Mouse (Mus musculus): ENCODE results near the gene Ppp4r3a. TPM values are rescaled to one million over a fixed set of nuclear protein-coding genes. Genes with fewer than 3 reads are reported as not detected.

Gene Ppp4r3a
- polyA plus RNA-seq, 1 experiment from 2014 or later, result 45.2 TPM

DNA sequence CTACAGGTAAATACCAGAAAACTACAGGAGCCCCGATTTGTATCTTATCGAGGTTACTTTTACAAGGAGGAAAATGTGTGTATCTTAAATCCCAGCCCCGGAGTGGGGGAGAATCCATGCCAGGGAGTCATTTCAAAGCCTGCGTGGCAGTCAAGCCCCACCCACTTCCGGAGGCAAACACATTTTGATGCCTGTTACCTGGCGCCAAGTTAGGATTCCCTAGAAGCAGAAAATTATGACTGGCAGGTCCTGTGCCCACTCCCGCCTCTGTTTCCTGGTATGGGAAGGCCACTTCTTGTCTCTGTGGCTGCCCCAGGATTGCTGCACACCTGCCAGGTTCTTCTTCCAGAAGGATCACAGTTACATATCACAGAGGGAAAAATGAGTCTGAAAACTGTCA lies 57.0 kb downstream of the Ppp4r3a start:
- Histone ChIP-seq H3K27ac (ENCODE audit: low read length) (no peak overlapping the region), H3K27me3 (ENCODE audit: control insufficient read depth, insufficient read depth, low read length) (no peaks in the 10 kb centered on the region), H3K4me2 (replicated peaks; ENCODE audit: low read depth, low read length) (peak overlapping the region; percentile 94), H3K4me1 (ENCODE audit: control insufficient read depth, insufficient read depth, low read length) (peaks cover 10% of the 10 kb centered on the region), H3K36me3 (ENCODE audit: control insufficient read depth, insufficient read depth, low read length) (no peaks in the 10 kb centered on the region; the same call in 1 of the 2 replicates), H3K9ac (replicated peaks; ENCODE audit: low read depth, low read length) (no peak overlapping the region), H3K9me3 (ENCODE audit: control insufficient read depth, low read depth, low read length) (no peaks in the 10 kb centered on the region), H3K4me3 (ENCODE audit: low read depth, low read length) (peak overlapping the region; percentile 64; the same call in 1 of the 2 replicates)
- 49% methylated on average over 7 of the region's 7 CpGs for WGBS
- no peak for ATAC-seq (ENCODE audit: insufficient number of reproducible peaks, insufficient read depth, low FRiP score, low read depth)

DNA sequence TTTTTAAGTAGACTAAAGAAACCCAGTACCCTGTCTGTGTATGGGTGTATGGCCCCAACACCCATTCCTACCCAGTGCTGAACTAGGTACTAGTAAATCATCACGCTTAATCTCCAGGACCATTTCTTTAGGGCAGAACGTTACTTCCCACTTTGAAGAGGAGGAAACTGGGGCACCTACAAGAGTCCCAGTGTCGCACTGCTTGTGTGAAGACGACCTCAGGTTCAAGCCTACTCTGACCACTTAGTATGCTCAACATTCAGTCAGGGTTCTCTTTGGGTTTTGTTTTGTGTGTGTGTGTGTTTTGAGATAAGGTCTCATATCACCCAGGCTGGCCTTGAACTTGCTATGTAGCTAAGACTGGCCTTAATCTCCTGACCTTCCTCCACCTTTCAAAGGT lies 57.5 kb downstream of the Ppp4r3a start:
- H3K27me3 ChIP-seq (ENCODE audit: control insufficient read depth, insufficient read depth, low read length), result no peaks in the 10 kb centered on the region
- peaks cover 10% of the 10 kb centered on the region for H3K4me1 ChIP-seq (ENCODE audit: control insufficient read depth, insufficient read depth, low read length)
- no peak for ATAC-seq (ENCODE audit: insufficient number of reproducible peaks, insufficient read depth, low FRiP score, low read depth)
- H3K9me3 ChIP-seq (ENCODE audit: control insufficient read depth, low read depth, low read length), result no peaks in the 10 kb centered on the region
- WGBS, result 72% methylated on average over 4 of the region's 4 CpGs
- no peaks in the 10 kb centered on the region; the same call in 1 of the 2 replicates for H3K36me3 ChIP-seq (ENCODE audit: control insufficient read depth, insufficient read depth, low read length)
- no peak overlapping the region for H3K4me3 ChIP-seq (ENCODE audit: low read depth, low read length)
- no peak overlapping the region for H3K27ac ChIP-seq (ENCODE audit: low read length)
- no peak overlapping the region; the same call in 1 of the 2 replicates for H3K4me2 ChIP-seq (replicated peaks; ENCODE audit: low read depth, low read length)
- no peak overlapping the region for H3K9ac ChIP-seq (replicated peaks; ENCODE audit: low read depth, low read length)

DNA sequence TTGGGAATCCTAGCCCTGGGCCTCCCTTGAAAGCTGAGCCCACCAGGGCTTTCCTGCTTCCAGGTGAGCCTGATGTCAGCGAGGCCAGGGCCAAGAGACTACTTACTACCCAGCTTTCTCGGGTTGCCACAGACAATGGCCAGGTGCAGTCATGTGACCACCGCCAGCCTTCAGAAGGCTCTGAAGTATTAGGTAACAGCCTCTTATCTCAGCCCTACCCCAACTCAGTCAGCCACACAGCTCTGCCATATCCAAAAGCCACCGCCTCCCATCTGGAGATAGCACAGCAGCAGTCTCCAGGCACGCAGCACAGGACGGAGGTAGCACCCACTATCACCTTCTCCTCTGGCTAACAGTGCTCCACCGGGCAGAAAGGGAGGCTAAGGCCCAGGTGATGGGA lies 58.1 kb downstream of the Ppp4r3a start:
- peak; percentile 77 for ATAC-seq (ENCODE audit: insufficient number of reproducible peaks, insufficient read depth, low FRiP score, low read depth)
- Histone ChIP-seq H3K36me3 (ENCODE audit: control insufficient read depth, insufficient read depth, low read length) (no peaks in the 10 kb centered on the region; the same call in 1 of the 2 replicates), H3K27ac (ENCODE audit: low read length) (peak overlapping the region; percentile 48; the same call in 1 of the 2 replicates), H3K9ac (replicated peaks; ENCODE audit: low read depth, low read length) (no peak overlapping the region), H3K4me1 (ENCODE audit: control insufficient read depth, insufficient read depth, low read length) (peaks cover 10% of the 10 kb centered on the region), H3K4me3 (ENCODE audit: low read depth, low read length) (no peak overlapping the region), H3K9me3 (ENCODE audit: control insufficient read depth, low read depth, low read length) (no peaks in the 10 kb centered on the region), H3K27me3 (ENCODE audit: control insufficient read depth, insufficient read depth, low read length) (no peaks in the 10 kb centered on the region), H3K4me2 (replicated peaks; ENCODE audit: low read depth, low read length) (0 out of 2 replicates have a peak overlapping the region, but pooled peaks have one; percentile 2)
- WGBS, result 51% methylated on average over 7 of the region's 7 CpGs

DNA sequence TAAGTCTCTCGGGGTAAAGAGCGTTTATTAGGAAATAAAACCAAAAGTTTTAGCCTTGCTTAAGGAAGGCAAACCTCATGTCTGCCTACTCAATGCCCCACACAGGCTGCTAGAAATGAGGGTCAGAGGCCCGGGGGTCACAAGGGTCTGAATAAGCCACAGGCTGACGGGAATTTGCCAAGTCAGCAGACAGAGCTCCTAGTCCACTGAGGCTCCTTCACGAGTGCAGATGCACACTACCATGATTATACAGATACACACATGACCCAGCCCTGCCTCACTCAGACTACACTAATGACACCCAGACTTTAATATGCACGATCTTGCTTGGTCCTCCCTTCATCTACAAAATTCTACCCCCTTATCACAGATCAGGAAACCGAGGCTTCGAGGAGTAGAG lies 58.7 kb downstream of the Ppp4r3a start:
- Histone ChIP-seq H3K4me3 (ENCODE audit: low read depth, low read length) (no peak overlapping the region), H3K4me1 (ENCODE audit: control insufficient read depth, insufficient read depth, low read length) (peaks cover 13% of the 10 kb centered on the region), H3K27ac (ENCODE audit: low read length) (peak overlapping the region; percentile 48; the same call in 1 of the 2 replicates), H3K36me3 (ENCODE audit: control insufficient read depth, insufficient read depth, low read length) (no peaks in the 10 kb centered on the region; the same call in 1 of the 2 replicates), H3K9ac (replicated peaks; ENCODE audit: low read depth, low read length) (no peak overlapping the region), H3K27me3 (ENCODE audit: control insufficient read depth, insufficient read depth, low read length) (no peaks in the 10 kb centered on the region), H3K4me2 (replicated peaks; ENCODE audit: low read depth, low read length) (0 out of 2 replicates have a peak overlapping the region, but pooled peaks have one; percentile 2), H3K9me3 (ENCODE audit: control insufficient read depth, low read depth, low read length) (no peaks in the 10 kb centered on the region)
- no peak for ATAC-seq (ENCODE audit: insufficient number of reproducible peaks, insufficient read depth, low FRiP score, low read depth)
- 61% methylated on average over 8 of the region's 8 CpGs for WGBS

DNA sequence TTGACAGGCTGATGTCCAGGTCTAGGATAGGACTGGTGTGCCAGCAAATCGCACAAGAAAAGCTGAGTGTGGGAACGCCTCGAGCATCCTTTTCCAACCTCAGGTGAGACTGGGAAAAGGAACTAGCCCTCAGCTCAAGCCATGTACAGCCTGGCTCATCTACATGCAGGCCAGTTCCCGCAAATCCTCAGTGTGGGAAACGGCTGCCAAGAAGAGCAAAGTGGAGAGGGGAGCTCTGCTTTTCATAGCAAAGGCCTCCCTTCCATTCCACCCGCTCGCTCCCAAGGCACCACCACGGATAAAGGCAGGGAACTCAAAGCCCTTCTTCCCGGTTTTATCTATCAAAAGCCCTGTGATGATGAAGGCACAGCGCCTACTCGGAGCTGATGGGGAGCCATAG lies 60.4 kb downstream of the Ppp4r3a start:
- Histone ChIP-seq H3K9ac (replicated peaks; ENCODE audit: low read depth, low read length) (no peak overlapping the region), H3K4me3 (ENCODE audit: low read depth, low read length) (no peak overlapping the region), H3K36me3 (ENCODE audit: control insufficient read depth, insufficient read depth, low read length) (no peaks in the 10 kb centered on the region; the same call in 1 of the 2 replicates), H3K4me1 (ENCODE audit: control insufficient read depth, insufficient read depth, low read length) (peaks cover 21% of the 10 kb centered on the region), H3K4me2 (replicated peaks; ENCODE audit: low read depth, low read length) (no peak overlapping the region), H3K27me3 (ENCODE audit: control insufficient read depth, insufficient read depth, low read length) (no peaks in the 10 kb centered on the region), H3K27ac (ENCODE audit: low read length) (no peak overlapping the region), H3K9me3 (ENCODE audit: control insufficient read depth, low read depth, low read length) (no peaks in the 10 kb centered on the region)
- no peak for ATAC-seq (ENCODE audit: insufficient number of reproducible peaks, insufficient read depth, low FRiP score, low read depth)
- WGBS, result 74% methylated on average over 11 of the region's 11 CpGs

DNA sequence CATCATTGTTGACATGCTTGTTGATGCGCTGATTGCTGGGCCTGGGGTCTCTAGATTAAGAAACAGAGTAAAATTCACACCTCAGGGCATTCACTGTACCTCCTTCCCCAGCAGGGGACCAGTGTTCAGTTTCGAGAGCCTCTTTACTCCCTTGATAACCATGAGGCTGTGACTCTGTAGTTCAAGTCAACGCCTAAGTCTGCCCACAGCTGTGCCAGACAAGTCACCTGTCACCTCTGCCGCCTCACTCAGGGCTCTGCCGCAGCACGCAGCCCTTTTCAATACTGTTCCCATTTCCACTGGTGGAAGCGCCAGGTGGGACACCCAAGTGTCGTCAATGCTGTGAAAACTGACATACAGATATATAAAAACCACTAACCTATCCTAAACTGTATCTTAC lies 61.1 kb downstream of the Ppp4r3a start:
- no peaks in the 10 kb centered on the region; the same call in 1 of the 2 replicates for H3K36me3 ChIP-seq (ENCODE audit: control insufficient read depth, insufficient read depth, low read length)
- no peak overlapping the region for H3K27ac ChIP-seq (ENCODE audit: low read length)
- no peak overlapping the region for H3K4me2 ChIP-seq (replicated peaks; ENCODE audit: low read depth, low read length)
- no peak overlapping the region for H3K4me3 ChIP-seq (ENCODE audit: low read depth, low read length)
- no peaks in the 10 kb centered on the region for H3K9me3 ChIP-seq (ENCODE audit: control insufficient read depth, low read depth, low read length)
- no peaks in the 10 kb centered on the region for H3K27me3 ChIP-seq (ENCODE audit: control insufficient read depth, insufficient read depth, low read length)
- no peak for ATAC-seq (ENCODE audit: insufficient number of reproducible peaks, insufficient read depth, low FRiP score, low read depth)
- peaks cover 29% of the 10 kb centered on the region for H3K4me1 ChIP-seq (ENCODE audit: control insufficient read depth, insufficient read depth, low read length)
- 96% methylated on average over 8 of the region's 8 CpGs for WGBS
- no peak overlapping the region for H3K9ac ChIP-seq (replicated peaks; ENCODE audit: low read depth, low read length)

DNA sequence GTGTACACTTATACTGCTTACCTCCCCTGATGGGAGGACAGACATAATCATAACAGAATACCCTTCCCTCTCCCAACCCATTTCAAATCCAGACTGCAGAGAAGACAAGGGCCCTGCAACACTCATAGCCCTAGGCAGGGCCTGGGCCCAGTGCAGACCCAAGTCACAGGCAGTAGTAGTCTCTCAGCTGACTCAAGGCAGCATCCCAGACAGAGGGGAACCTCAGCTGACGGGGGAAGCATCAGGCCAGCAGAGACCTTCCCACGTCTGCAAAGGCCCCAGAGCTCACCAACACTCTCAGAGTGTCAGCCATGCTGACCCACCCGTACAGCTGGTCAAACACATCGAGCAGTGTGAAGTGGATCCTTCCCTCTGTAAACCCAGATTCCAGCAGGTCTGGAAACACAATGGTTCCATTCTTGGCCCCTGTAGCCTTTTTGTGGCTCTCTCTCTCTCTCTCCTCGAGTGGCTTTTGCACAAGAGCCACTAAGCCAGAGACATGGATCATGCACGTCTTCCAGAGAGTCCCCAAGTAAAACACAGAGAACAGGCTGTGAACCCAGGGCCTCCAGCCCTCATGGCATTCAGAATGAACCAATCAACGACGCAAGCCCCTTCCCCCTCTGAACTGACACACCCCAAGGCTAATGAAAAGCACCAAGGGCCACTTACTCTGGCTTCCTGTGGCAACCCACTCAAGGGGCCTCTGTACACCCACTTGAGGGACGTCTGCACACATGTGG lies 61.8 kb downstream of the Ppp4r3a start:
- Histone ChIP-seq H3K9ac (replicated peaks; ENCODE audit: low read depth, low read length) (no peak overlapping the region), H3K27ac (ENCODE audit: low read length) (no peak overlapping the region), H3K4me3 (ENCODE audit: low read depth, low read length) (no peak overlapping the region), H3K9me3 (ENCODE audit: control insufficient read depth, low read depth, low read length) (no peaks in the 10 kb centered on the region), H3K36me3 (ENCODE audit: control insufficient read depth, insufficient read depth, low read length) (no peaks in the 10 kb centered on the region; the same call in 1 of the 2 replicates), H3K4me1 (ENCODE audit: control insufficient read depth, insufficient read depth, low read length) (peaks cover 34% of the 10 kb centered on the region), H3K4me2 (replicated peaks; ENCODE audit: low read depth, low read length) (no peak overlapping the region), H3K27me3 (ENCODE audit: control insufficient read depth, insufficient read depth, low read length) (no peaks in the 10 kb centered on the region)
- ATAC-seq (ENCODE audit: insufficient number of reproducible peaks, insufficient read depth, low FRiP score, low read depth), result no peak
- 68% methylated on average over 9 of the region's 9 CpGs for WGBS

DNA sequence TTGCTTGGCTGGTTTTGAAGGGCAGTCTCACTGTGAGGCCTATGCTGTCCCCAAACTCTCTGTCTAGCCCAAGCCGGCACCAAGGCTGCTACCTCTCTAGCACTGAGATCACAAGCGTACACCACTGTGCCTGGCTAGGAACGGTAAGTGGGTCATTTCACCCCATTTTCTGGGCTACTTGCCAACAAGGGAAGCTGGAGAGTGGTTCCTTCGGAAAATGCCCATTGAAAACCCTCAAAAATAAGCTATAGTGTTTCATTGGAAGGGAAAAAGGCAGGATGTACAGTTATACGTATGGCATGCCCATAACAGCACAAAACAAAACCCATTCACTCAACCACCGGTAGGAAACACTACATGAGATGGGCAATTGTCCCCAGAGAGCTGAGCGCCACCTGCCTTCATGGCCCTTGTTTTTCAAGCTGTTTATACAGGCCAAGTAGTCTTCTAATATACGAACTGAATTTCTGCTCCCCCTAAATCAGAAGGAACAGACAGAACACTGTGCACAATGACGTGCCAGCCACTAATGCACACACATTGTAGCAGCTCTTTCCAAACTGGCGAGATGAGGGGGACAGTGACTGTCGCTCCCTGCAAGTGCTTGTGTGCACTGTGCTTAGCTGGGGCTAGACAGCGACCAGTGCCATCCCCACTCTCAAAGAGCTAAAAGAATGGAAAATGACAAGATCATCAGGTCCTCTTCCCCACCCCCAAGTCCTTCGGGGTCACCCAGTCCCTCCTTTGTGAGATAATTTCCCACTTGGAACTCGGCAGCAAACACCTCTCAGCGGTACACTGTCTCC lies 63.1 kb downstream of the Ppp4r3a start:
- 85% methylated on average over 15 of the region's 15 CpGs for WGBS
- no peak overlapping the region for H3K27ac ChIP-seq (ENCODE audit: low read length)
- no peaks in the 10 kb centered on the region for H3K27me3 ChIP-seq (ENCODE audit: control insufficient read depth, insufficient read depth, low read length)
- peaks cover 44% of the 10 kb centered on the region for H3K4me1 ChIP-seq (ENCODE audit: control insufficient read depth, insufficient read depth, low read length)
- H3K4me3 ChIP-seq (ENCODE audit: low read depth, low read length), result no peak overlapping the region
- H3K9me3 ChIP-seq (ENCODE audit: control insufficient read depth, low read depth, low read length), result no peaks in the 10 kb centered on the region
- H3K9ac ChIP-seq (replicated peaks; ENCODE audit: low read depth, low read length), result no peak overlapping the region
- H3K4me2 ChIP-seq (replicated peaks; ENCODE audit: low read depth, low read length), result no peak overlapping the region
- no peaks in the 10 kb centered on the region; the same call in 1 of the 2 replicates for H3K36me3 ChIP-seq (ENCODE audit: control insufficient read depth, insufficient read depth, low read length)
- ATAC-seq (ENCODE audit: insufficient number of reproducible peaks, insufficient read depth, low FRiP score, low read depth), result no peak
